Mouse (Mus musculus) CH12.LX (cell line): Measurements from ENCODE around the gene Hspbp1. TPM values are rescaled to one million over a fixed set of nuclear protein-coding genes. Genes with fewer than 3 reads are reported as not detected.
A peak's percentile ranks its signal among the peaks of the same experiment; 100 is the strongest.

Experiments used
- DNase-seq: peaks from one replicate; pipeline ENCODE4 v3.0.0-alpha.2; 2013; ENCODE audit errors: extremely low read depth
- H3K27ac ChIP-seq: 2 replicates; pipeline ENCODE4 v1.5.1; 2012; ENCODE audit warnings: low read depth, mild to moderate bottlenecking, control low read depth, moderate library complexity; ENCODE audit not compliant: insufficient read depth
- H3K27me3 ChIP-seq: replicated peaks from 2 replicates; pipeline ENCODE3; 2012; ENCODE audit warnings: inconsistent platforms
- H3K36me3 ChIP-seq, 2 experiments: replicated peaks in 1 of 2; 2 replicates each; pipeline versions ENCODE3 to v1.6.1; 2012; ENCODE audit warnings: inconsistent platforms in 1 of 2, low read length in 1 of 2, mild to moderate bottlenecking in 1 of 2, mixed read lengths in 1 of 2, moderate library complexity in 1 of 2; ENCODE audit not compliant: control insufficient read depth in 1 of 2, insufficient read depth in 1 of 2
- H3K4me1 ChIP-seq, 2 experiments: 2 replicates each; pipeline ENCODE4 v1.6.1; 2012; ENCODE audit warnings: inconsistent platforms in 1 of 2, moderate library complexity in 1 of 2; ENCODE audit not compliant: insufficient read depth in 2 of 2, control insufficient read depth in 1 of 2
- H3K4me2 ChIP-seq: 2 replicates; pipeline ENCODE4 v1.6.1; 2012; ENCODE audit warnings: low read depth, mild to moderate bottlenecking, control low read depth; ENCODE audit not compliant: poor library complexity, insufficient read depth, severe bottlenecking
- H3K4me3 ChIP-seq, 3 experiments: fragments of 150-350 bp in 1 of 3; sonication (generic) in 1 of 3; replicated peaks in 1 of 3; 2 replicates each; pipeline versions ENCODE3 to v1.5.1; 2011 to 2012; ENCODE audit warnings: low read depth in 2 of 3, low read length in 2 of 3, mild to moderate bottlenecking in 2 of 3, moderate library complexity in 2 of 3, control low read depth in 1 of 3, improper control_type of control experiment in 1 of 3, inconsistent platforms in 1 of 3, mixed read lengths in 1 of 3; ENCODE audit not compliant: poor library complexity in 1 of 3
- H3K79me2 ChIP-seq: replicated peaks from 2 replicates; pipeline ENCODE4 v1.6.1; 2012; ENCODE audit warnings: mild to moderate bottlenecking, moderate library complexity; ENCODE audit not compliant: control insufficient read depth, poor library complexity, insufficient read depth, severe bottlenecking; ENCODE audit errors: extremely low read depth
- H3K9ac ChIP-seq: 2 replicates; pipeline ENCODE4 v1.6.1; 2012; ENCODE audit warnings: low read depth, mild to moderate bottlenecking, control low read depth, moderate library complexity; ENCODE audit not compliant: insufficient read depth
- H3K9me3 ChIP-seq: replicated peaks from 2 replicates; pipeline ENCODE3; 2012; ENCODE audit warnings: low read length, inconsistent platforms, mixed read lengths
- CHD2 ChIP-seq: IDR thresholded peaks from 2 replicates; pipeline ENCODE4 v1.6.1; 2011; ENCODE audit warnings: low read length, improper control_type of control experiment
- E2F4 ChIP-seq: IDR thresholded peaks from 2 replicates; pipeline ENCODE4 v1.6.1; 2011; ENCODE audit warnings: low read depth, low read length, improper control_type of control experiment; ENCODE audit not compliant: insufficient replicate concordance
- ELF1 ChIP-seq: IDR thresholded peaks from 2 replicates; pipeline ENCODE4 v1.6.1; 2014; ENCODE audit warnings: low read depth, mild to moderate bottlenecking, inconsistent platforms, low read length, improper control_type of control experiment
- IRF4 ChIP-seq: IDR thresholded peaks from 2 replicates; pipeline ENCODE4 v1.6.1; 2014; ENCODE audit warnings: low read depth, mild to moderate bottlenecking, inconsistent platforms, low read length, improper control_type of control experiment
- JUN ChIP-seq: IDR thresholded peaks from 2 replicates; pipeline ENCODE4 v1.6.1; 2011; ENCODE audit warnings: low read depth, mild to moderate bottlenecking, low read length, improper control_type of control experiment, moderate library complexity; ENCODE audit not compliant: insufficient read depth
- KAT2A ChIP-seq: IDR thresholded peaks from 2 replicates; pipeline ENCODE4 v1.6.1; 2012; ENCODE audit warnings: low read length, improper control_type of control experiment, inconsistent platforms; ENCODE audit not compliant: insufficient replicate concordance
- NELFE ChIP-seq: IDR thresholded peaks from 2 replicates; pipeline ENCODE4 v1.6.1; 2011; ENCODE audit warnings: low read depth, low read length, improper control_type of control experiment
- NRF1 ChIP-seq: IDR thresholded peaks from 2 replicates; pipeline ENCODE4 v1.6.1; 2014; ENCODE audit warnings: low read depth, mild to moderate bottlenecking, inconsistent platforms, low read length, improper control_type of control experiment, moderate library complexity
- PAX5 ChIP-seq: IDR thresholded peaks from 2 replicates; pipeline ENCODE4 v1.6.1; 2012; ENCODE audit warnings: low read length, inconsistent platforms, mixed read lengths
- POLR2A ChIP-seq: IDR thresholded peaks from 2 replicates; pipeline ENCODE4 v1.6.1; 2011; ENCODE audit warnings: low read depth, mild to moderate bottlenecking, improper control_type of control experiment, low read length
- RAD21 ChIP-seq: IDR thresholded peaks from 2 replicates; pipeline ENCODE4 v1.6.1; 2011; ENCODE audit warnings: low read depth, mild to moderate bottlenecking, low read length, improper control_type of control experiment, moderate library complexity
- RCOR1 ChIP-seq: conservative IDR thresholded peaks from 2 replicates; pipeline ENCODE4 v1.6.1; 2012; ENCODE audit warnings: low read depth, mild to moderate bottlenecking, inconsistent platforms, low read length, improper control_type of control experiment
- SIN3A ChIP-seq: IDR thresholded peaks from 2 replicates; pipeline ENCODE4 v1.6.1; 2012; ENCODE audit warnings: low read length, improper control_type of control experiment, inconsistent platforms
- SMC3 ChIP-seq: IDR thresholded peaks from 2 replicates; pipeline ENCODE4 v1.6.1; 2011; ENCODE audit warnings: low read depth, low read length, improper control_type of control experiment
- TBP ChIP-seq: conservative IDR thresholded peaks from 2 replicates; pipeline ENCODE4 v1.6.1; 2011; ENCODE audit warnings: low read depth, low read length, improper control_type of control experiment
- USF2 ChIP-seq: conservative IDR thresholded peaks from 2 replicates; pipeline ENCODE4 v1.6.1; 2011; ENCODE audit warnings: low read depth, low read length, improper control_type of control experiment
- ZKSCAN1 ChIP-seq: IDR thresholded peaks from 2 replicates; pipeline ENCODE4 v1.6.1; 2012; ENCODE audit warnings: low read depth, inconsistent platforms, low read length, improper control_type of control experiment, borderline replicate concordance
- ZMIZ1 ChIP-seq: IDR thresholded peaks from 2 replicates; pipeline ENCODE4 v1.6.1; 2012; ENCODE audit warnings: low read depth, mild to moderate bottlenecking, inconsistent platforms, low read length, improper control_type of control experiment
- dilution Hi-C: fragments of 300-500 bp; cut with MboI; formaldehyde crosslinking; loops from 2 replicates; pipeline ENCODE4 v1.14.3; 2020; ENCODE audit warnings: low sequenced_read_pairs; ENCODE audit not compliant: extremely low pct_unique_long_range_greater_than_20kb, extremely low pct_ligation_motif_present
- in situ Hi-C: fragments of 300-500 bp; cut with MboI; formaldehyde crosslinking; loops from 3 replicates; pipeline ENCODE4 v1.14.3; 2019; ENCODE audit warnings: low sequenced_read_pairs, low pct_ligation_motif_present, low pct_unique_long_range_greater_than_20kb, mixed read lengths
- polyA plus RNA-seq: library from polyadenylated mRNA; unstranded; fragments of >175 nt; gene quantifications from 2 replicates; pipeline ENCODE4 v1.2.1, GENCODE M21; 2012; ENCODE audit warnings: low read depth; ENCODE audit not compliant: insufficient read length
- total RNA-seq, 2 experiments: library from RNA; depleted of rRNA; stranded (reverse); fragments of 300-350 nt in 1 of 2; fragments of >200 nt in 1 of 2; gene quantifications; 2 replicates each; pipeline ENCODE4 v1.2.3; 2012 to 2014

The Hspbp1 gene
- total and polyA plus RNA-seq, 3 experiments, result 90.6 to 131 (median 98.8) TPM

DNA sequence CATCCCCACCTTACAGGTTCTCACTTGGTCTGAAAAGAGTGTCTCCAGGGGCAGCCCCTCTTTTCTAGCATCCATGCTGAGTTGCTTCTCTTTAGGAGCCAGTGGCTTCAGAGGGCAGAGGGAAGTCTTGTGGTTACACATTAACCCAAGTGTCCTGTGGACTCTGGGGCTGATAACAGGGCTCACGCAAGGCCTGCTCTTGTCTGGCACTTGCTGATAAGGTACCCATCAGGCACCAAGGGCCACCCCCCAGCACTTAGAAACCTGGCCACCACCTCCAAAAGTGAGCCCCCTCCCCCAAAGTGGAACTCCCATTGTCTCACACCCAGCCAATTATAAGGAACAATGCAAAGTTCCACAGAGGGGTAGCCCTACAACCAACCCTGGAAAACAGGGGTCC lies 54.7 kb downstream of the Hspbp1 start:
- H3K4me3 ChIP-seq, result no peak overlapping the region
- peaks cover 63 to 85% of the 10 kb centered on the region in 2 experiments for H3K36me3 ChIP-seq
- dilution Hi-C loops, result no loop called here

DNA sequence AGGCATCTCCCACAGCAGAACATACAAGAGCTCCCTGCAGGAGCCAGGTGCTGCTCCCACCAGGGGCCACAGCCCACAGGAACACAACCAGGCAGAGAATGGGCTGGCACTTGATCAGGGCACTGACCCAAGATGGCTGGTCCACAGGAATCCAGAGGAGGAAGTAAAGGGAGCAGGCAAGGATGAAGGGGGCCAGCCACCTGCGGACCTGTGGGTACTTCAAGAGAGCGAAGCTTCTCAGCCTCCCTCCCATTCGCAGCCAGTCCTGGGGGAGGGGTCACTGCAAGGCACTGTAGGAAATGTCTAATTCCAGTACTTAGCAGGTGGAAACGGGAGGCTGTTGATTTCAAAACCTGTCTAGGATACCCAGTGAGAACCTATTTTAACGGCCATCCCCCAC lies 55.3 kb downstream of the Hspbp1 start:
- in situ Hi-C loops, result loop anchor here (10.0 kb wide), 2 partner anchors 65 to 155 kb away; partner anchors contain the start of genes Il11, Tmem190 and Tmem238
- H3K36me3 ChIP-seq, result peaks cover 59 to 83% of the 10 kb centered on the region in 2 experiments

More for the DNA sequence above, 54.7 kb downstream of the Hspbp1 start:
- Histone ChIP-seq H3K9me3 (no peaks in the 10 kb centered on the region), H3K27ac (no peak overlapping the region), H3K4me2 (no peak overlapping the region), H3K27me3 (no peaks in the 10 kb centered on the region), H3K79me2 (no peaks in the 10 kb centered on the region), H3K9ac (no peak overlapping the region), H3K4me1 (no peaks in the 10 kb centered on the region)
- TF ChIP-seq USF2, result no peak
- no peak for TF ChIP-seq KAT2A
- TF ChIP-seq RCOR1, result no peak
- no peak for TF ChIP-seq IRF4
- TF ChIP-seq ELF1, result no peak
- no peak for TF ChIP-seq NRF1
- TF ChIP-seq CHD2, result no peak
- TF ChIP-seq NELFE, result no peak
- in situ Hi-C loops, result no loop called here
- DNase-seq, result no peak

DNA sequence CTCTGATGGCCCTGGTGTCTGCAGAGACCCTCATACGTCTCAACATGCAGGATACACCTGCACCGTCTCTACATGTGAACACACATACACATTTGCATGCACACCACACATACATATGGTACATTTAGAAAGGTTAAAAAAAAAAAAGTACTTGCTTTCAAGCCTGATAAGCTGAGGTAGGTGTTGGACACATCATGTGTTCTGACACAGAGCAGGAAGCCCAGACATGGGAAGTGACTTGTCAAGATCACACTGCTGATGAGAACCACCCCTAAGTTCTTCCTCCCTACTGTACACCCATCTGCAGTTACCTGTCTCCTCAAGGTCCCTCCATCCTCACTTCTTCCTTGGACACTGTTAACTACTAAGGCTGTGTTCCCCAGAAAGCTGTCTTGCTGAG lies 58.9 kb downstream of the Hspbp1 start:
- Histone ChIP-seq H3K9me3 (no peaks in the 10 kb centered on the region), H3K27me3 (no peaks in the 10 kb centered on the region), H3K79me2 (no peaks in the 10 kb centered on the region), H3K4me3 (no peak overlapping the region), H3K36me3 (peaks cover 29 to 48% of the 10 kb centered on the region in 2 experiments), H3K27ac (no peak overlapping the region), H3K9ac (no peak overlapping the region), H3K4me2 (no peak overlapping the region), H3K4me1 (peaks cover 0 to 3% of the 10 kb centered on the region in 2 experiments; a peak in 1 of 4 replicates)
- no peak for DNase-seq
- TF ChIP-seq RAD21, result no peak
- TF ChIP-seq E2F4, result no peak
- TF ChIP-seq JUN, result no peak
- TF ChIP-seq PAX5, result no peak
- TF ChIP-seq POLR2A, result 0 out of 2 replicates have a peak, but pooled peaks have one; percentile 8
- in situ Hi-C loops, result loop anchor here (10.0 kb wide), 2 partner anchors 61 to 159 kb away; partner anchors contain the start of genes Il11, Tmem190 and Tmem238
- dilution Hi-C loops, result no loop called here

More for the DNA sequence above, 55.3 kb downstream of the Hspbp1 start:
- Histone ChIP-seq H3K27ac (no peak overlapping the region), H3K4me3 (no peak overlapping the region), H3K79me2 (no peaks in the 10 kb centered on the region), H3K9me3 (no peaks in the 10 kb centered on the region), H3K4me1 (no peaks in the 10 kb centered on the region), H3K27me3 (no peaks in the 10 kb centered on the region), H3K4me2 (no peak overlapping the region), H3K9ac (no peak overlapping the region)
- dilution Hi-C loops, result no loop called here
- DNase-seq, result no peak
- TF ChIP-seq SMC3 (no peak), IRF4 (no peak), SIN3A (no peak), ZKSCAN1 (no peak), RCOR1 (no peak), NRF1 (no peak), JUN (no peak), ZMIZ1 (no peak), TBP (no peak), POLR2A (no peak), PAX5 (no peak), NELFE (no peak)
- TF ChIP-seq, all 38 proteins: peak for 0
